Mouse (Mus musculus): ENCODE data around the gene Clec11a.
A peak's percentile ranks its signal among the peaks of the same experiment; 100 is the strongest.

Clec11a gene

GRCm38 (mm10) chr7:44280959-44281358 is 25.7 kb downstream of the Clec11a start:
- DNase-seq (ENCODE audit: low read depth in 1 of 2, low spot score in 2 of 2), result no peak

- DNase-seq (ENCODE audit: low read depth in 1 of 2, low spot score in 2 of 2), result no peak
Observed at GRCm38 (mm10) chr7:44277250-44277622, 29.5 kb downstream of the Clec11a start.

GRCm38 (mm10) chr7:44276461-44277249 is 30.0 kb downstream of the Clec11a start:
- no peak for DNase-seq (ENCODE audit: low read depth in 1 of 2, low spot score in 2 of 2)

GRCm38 (mm10) chr7:44275546-44275945 is 31.2 kb downstream of the Clec11a start:
- no peak for DNase-seq (ENCODE audit: low read depth in 1 of 2, low spot score in 2 of 2)

- DNase-seq (ENCODE audit: low read depth in 1 of 2, low spot score in 2 of 2), result no peak
Observed at GRCm38 (mm10) chr7:44274096-44274495, 32.6 kb downstream of the Clec11a start.

GRCm38 (mm10) chr7:44273446-44273845 is 33.3 kb downstream of the Clec11a start:
- DNase-seq (ENCODE audit: low read depth in 1 of 2, low spot score in 2 of 2), result no peak

- no peak for DNase-seq (ENCODE audit: low read depth in 1 of 2, low spot score in 2 of 2)
Observed at GRCm38 (mm10) chr7:44272546-44272945, 34.2 kb downstream of the Clec11a start.

GRCm38 (mm10) chr7:44271309-44271708 is 35.4 kb downstream of the Clec11a start:
- no peak for DNase-seq (ENCODE audit: low read depth in 1 of 2, low spot score in 2 of 2)

GRCm38 (mm10) chr7:44269397-44269796 is 37.3 kb downstream of the Clec11a start:
- no peak for DNase-seq (ENCODE audit: low read depth in 1 of 2, low spot score in 2 of 2)

GRCm38 (mm10) chr7:44268117-44268516 is 38.6 kb downstream of the Clec11a start:
- no peak for DNase-seq (ENCODE audit: low read depth in 1 of 2, low spot score in 2 of 2)

GRCm38 (mm10) chr7:44262791-44263643 is 43.7 kb downstream of the Clec11a start:
- DNase-seq (ENCODE audit: low read depth in 1 of 2, low spot score in 2 of 2), result peak; percentile 72 to 85

- DNase-seq (ENCODE audit: low read depth in 1 of 2, low spot score in 2 of 2), result no peak
Observed at GRCm38 (mm10) chr7:44261147-44261546, 45.6 kb downstream of the Clec11a start, which contains the start of gene Gm15517. Gm15517 (plus strand) TSS chr7:44261447.

GRCm38 (mm10) chr7:44260410-44260809 is 46.3 kb downstream of the Clec11a start:
- no peak for DNase-seq (ENCODE audit: low read depth in 1 of 2, low spot score in 2 of 2)

- no peak for DNase-seq (ENCODE audit: low read depth in 1 of 2, low spot score in 2 of 2)
Observed at GRCm38 (mm10) chr7:44257278-44257677, 49.4 kb downstream of the Clec11a start, which contains the start of gene Acp4. Acp4 (minus strand) TSS chr7:44257378.

GRCm38 (mm10) chr7:44254930-44255329 is 51.8 kb downstream of the Clec11a start:
- no peak for DNase-seq (ENCODE audit: low read depth in 1 of 2, low spot score in 2 of 2)

GRCm38 (mm10) chr7:44253023-44253616 is 53.6 kb downstream of the Clec11a start:
- DNase-seq (ENCODE audit: low read depth in 1 of 2, low spot score in 2 of 2), result no peak
